Mouse (Mus musculus) kidney, embryonic 16.5 days (tissue): ENCODE results near the gene Ctnnd2. TPM values are rescaled to one million over a fixed set of nuclear protein-coding genes. Genes with fewer than 3 reads are reported as not detected.

Source experiments
- ATAC-seq: fragments of 200-750 bp; cut with Nextera tagmentation; 2 replicates; pipeline ENCODE4 v1.8.0; 2017; ENCODE audit warnings: moderate TSS enrichment; ENCODE audit not compliant: low FRiP score, low TSS enrichment
- H3K27ac ChIP-seq: fragments of 300-500 bp; sonication (generic); 2 replicates; pipeline ENCODE4 v1.5.1; 2014; ENCODE audit warnings: low read length
- H3K27me3 ChIP-seq: fragments of 300-500 bp; sonication (generic); 2 replicates; pipeline ENCODE4 v1.6.1; 2014; ENCODE audit warnings: low read length, control low read depth, mixed read lengths; ENCODE audit not compliant: insufficient read depth
- H3K36me3 ChIP-seq: fragments of 300-500 bp; sonication (generic); 2 replicates; pipeline ENCODE4 v1.6.1; 2014; ENCODE audit warnings: low read length, control low read depth, mixed read lengths; ENCODE audit not compliant: insufficient read depth
- H3K4me1 ChIP-seq: fragments of 300-500 bp; sonication (generic); 2 replicates; pipeline ENCODE4 v1.6.1; 2014; ENCODE audit warnings: low read length, control low read depth, mixed read lengths; ENCODE audit not compliant: insufficient read depth
- H3K4me2 ChIP-seq: fragments of 300-500 bp; sonication (generic); replicated peaks from 2 replicates; pipeline ENCODE4 v1.6.1; 2014; ENCODE audit warnings: low read depth, low read length
- H3K4me3 ChIP-seq: fragments of 300-500 bp; sonication (generic); 2 replicates; pipeline ENCODE4 v1.5.1; 2014; ENCODE audit warnings: mild to moderate bottlenecking, low read length
- H3K9ac ChIP-seq: fragments of 300-500 bp; sonication (generic); replicated peaks from 2 replicates; pipeline ENCODE4 v1.6.1; 2014; ENCODE audit warnings: low read length
- H3K9me3 ChIP-seq: fragments of 300-500 bp; sonication (generic); 2 replicates; pipeline ENCODE4 v1.6.1; 2016; ENCODE audit warnings: low read length, control low read depth
- WGBS: fragments of 180-500 bp; shearing (Covaris S2); extraction: QIAGEN DNeasy Blood & Tissue Kit; methylation state at CpG from one replicate; pipeline ENCODE4 v1.1.7; 2014; 5-methylcytosine and 5-hydroxymethylcytosine counted together
- polyA plus RNA-seq: library from polyadenylated mRNA; unstranded; fragments of >200 nt; fragmentation: Nextera tagmentation; extraction: Ambion mirVana; gene quantifications from 2 replicates; pipeline ENCODE4 v1.2.1, GENCODE M21; 2015

Ctnnd2 gene
- polyA plus RNA-seq, 1 experiment from 2014 or later = 3.6 TPM

- ATAC-seq = no peak
- Histone ChIP-seq H3K4me3 (no peak overlapping the region), H3K4me2 (no peak overlapping the region), H3K36me3 (no peaks in the 10 kb centered on the region), H3K4me1 (no peaks in the 10 kb centered on the region), H3K27ac (no peak overlapping the region), H3K9ac (no peak overlapping the region), H3K27me3 (no peaks in the 10 kb centered on the region), H3K9me3 (no peaks in the 10 kb centered on the region)
- 82% methylated on average over 13 of the region's 13 CpGs for WGBS
These were observed 294.7 kb downstream of the Ctnnd2 start for GRCm38 (mm10) chr15:30466950-30467543.

DNA sequence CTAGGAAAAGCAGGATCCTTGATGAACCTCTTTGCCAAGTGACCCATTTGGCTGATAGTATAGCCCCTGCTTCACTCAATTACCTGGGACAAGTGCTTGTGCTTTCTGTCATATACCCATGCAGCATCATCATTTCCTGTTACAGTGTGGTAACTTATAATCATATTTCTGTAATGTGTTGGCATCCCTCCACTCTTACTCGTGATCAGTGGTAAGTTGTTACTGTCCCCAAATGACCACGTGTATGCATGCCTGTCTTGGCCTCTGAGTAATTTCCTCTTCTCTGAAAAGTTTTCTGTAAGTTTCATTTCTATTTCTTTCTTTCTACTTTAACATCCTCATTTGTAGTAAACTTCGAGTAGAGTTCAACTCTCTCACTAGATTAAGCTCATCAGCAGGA lies 296.4 kb downstream of the Ctnnd2 start:
- Histone ChIP-seq H3K27ac (no peak overlapping the region), H3K4me1 (no peaks in the 10 kb centered on the region), H3K27me3 (no peaks in the 10 kb centered on the region), H3K36me3 (no peaks in the 10 kb centered on the region), H3K4me2 (no peak overlapping the region), H3K9me3 (no peaks in the 10 kb centered on the region), H3K9ac (no peak overlapping the region), H3K4me3 (no peak overlapping the region)
- no peak for ATAC-seq
- WGBS = 87% methylated on average over 3 of the region's 3 CpGs

GRCm38 (mm10) chr15:30471280-30471966 lies 299.0 kb downstream of the Ctnnd2 start:
- Histone ChIP-seq H3K4me2 (no peak overlapping the region), H3K27me3 (no peaks in the 10 kb centered on the region), H3K27ac (no peak overlapping the region), H3K4me3 (no peak overlapping the region), H3K4me1 (no peaks in the 10 kb centered on the region), H3K9ac (no peak overlapping the region), H3K36me3 (no peaks in the 10 kb centered on the region), H3K9me3 (no peaks in the 10 kb centered on the region)
- no peak for ATAC-seq
- 74% methylated on average over 6 of the region's 6 CpGs for WGBS

DNA sequence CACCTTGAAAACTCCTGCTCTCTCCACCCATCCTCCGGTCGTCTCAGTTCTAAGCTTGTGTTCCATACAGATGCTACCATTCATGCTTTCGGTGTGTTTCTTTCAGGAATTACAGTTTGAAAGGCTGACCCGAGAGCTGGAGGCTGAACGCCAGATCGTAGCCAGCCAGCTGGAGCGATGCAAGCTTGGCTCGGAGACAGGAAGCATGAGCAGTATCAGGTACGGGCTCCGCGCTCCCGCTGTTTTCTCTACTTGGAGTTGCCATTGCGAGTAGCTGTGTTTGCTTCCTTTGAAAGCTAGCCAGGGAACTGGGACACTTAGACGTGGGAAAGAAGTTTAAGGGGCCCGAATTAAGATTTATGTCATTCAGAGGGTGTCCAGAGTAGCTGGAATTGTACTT lies 308.3 kb downstream of the Ctnnd2 start:
- no peaks in the 10 kb centered on the region for H3K4me1 ChIP-seq
- no peaks in the 10 kb centered on the region for H3K36me3 ChIP-seq
- no peak overlapping the region for H3K4me3 ChIP-seq
- H3K9ac ChIP-seq = no peak overlapping the region
- WGBS = 62% methylated on average over 15 of the region's 15 CpGs
- H3K27ac ChIP-seq = no peak overlapping the region
- no peaks in the 10 kb centered on the region for H3K27me3 ChIP-seq
- no peaks in the 10 kb centered on the region for H3K9me3 ChIP-seq
- H3K4me2 ChIP-seq = no peak overlapping the region
- ATAC-seq = no peak

GRCm38 (mm10) chr15:30506476-30506875 lies 334.1 kb downstream of the Ctnnd2 start:
- Histone ChIP-seq H3K27ac (no peak overlapping the region), H3K27me3 (no peaks in the 10 kb centered on the region), H3K4me3 (no peak overlapping the region), H3K4me2 (no peak overlapping the region), H3K4me1 (no peaks in the 10 kb centered on the region), H3K36me3 (no peaks in the 10 kb centered on the region), H3K9ac (no peak overlapping the region), H3K9me3 (no peaks in the 10 kb centered on the region)
- ATAC-seq = no peak
- WGBS = 71% methylated on average over 5 of the region's 5 CpGs

DNA sequence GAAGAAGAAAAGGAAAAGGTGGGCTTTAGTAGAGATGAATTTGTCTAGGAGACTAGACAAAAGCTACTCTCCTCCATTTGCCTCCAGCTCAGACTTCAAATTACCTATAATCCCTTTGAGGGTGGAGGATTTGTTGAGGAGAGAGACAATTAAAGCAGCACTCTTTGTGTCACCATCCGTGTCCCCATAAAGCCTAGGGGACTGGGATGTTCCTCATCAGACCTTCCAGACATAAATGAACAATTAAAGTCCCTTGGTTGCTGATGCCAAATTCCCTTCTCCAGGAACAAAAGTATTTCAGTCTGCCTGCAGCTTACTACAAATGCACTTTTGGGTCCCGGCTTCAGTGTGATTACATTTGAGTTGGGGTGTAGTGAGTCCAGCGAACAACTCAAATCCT lies 340.1 kb downstream of the Ctnnd2 start:
- WGBS = 41% methylated on average over 3 of the region's 3 CpGs
- no peak overlapping the region for H3K4me2 ChIP-seq
- H3K9ac ChIP-seq = no peak overlapping the region
- no peaks in the 10 kb centered on the region for H3K4me1 ChIP-seq
- no peaks in the 10 kb centered on the region for H3K27me3 ChIP-seq
- H3K9me3 ChIP-seq = no peaks in the 10 kb centered on the region
- H3K4me3 ChIP-seq = no peak overlapping the region
- H3K36me3 ChIP-seq = no peaks in the 10 kb centered on the region
- no peak for ATAC-seq
- H3K27ac ChIP-seq = no peak overlapping the region

DNA sequence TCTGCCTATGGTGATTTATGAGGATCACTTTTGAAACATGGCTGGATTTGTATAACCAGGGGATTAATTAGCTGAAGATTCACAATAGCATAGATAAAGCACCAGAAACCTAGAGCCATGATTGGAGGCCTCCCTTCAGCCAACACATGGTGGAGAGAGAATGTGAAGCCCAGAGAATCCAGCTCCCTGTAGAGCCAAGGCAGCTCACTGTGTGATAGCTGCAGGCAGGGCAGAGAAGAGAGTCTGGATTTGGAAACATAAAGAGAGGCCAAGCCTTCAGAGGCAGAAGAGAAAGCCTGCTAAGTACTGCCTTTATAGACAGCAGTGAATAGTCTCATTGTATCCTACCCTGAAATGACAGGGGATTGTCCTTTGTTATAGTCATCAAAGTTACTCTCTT lies 340.7 kb downstream of the Ctnnd2 start:
- Histone ChIP-seq H3K36me3 (no peaks in the 10 kb centered on the region), H3K4me2 (no peak overlapping the region), H3K9me3 (no peaks in the 10 kb centered on the region), H3K27me3 (no peaks in the 10 kb centered on the region), H3K4me3 (no peak overlapping the region), H3K4me1 (no peaks in the 10 kb centered on the region), H3K9ac (no peak overlapping the region), H3K27ac (no peak overlapping the region)
- no peak for ATAC-seq

- no peak for ATAC-seq
- 64% methylated on average over 4 of the region's 4 CpGs for WGBS
These were observed 343.0 kb downstream of the Ctnnd2 start for GRCm38 (mm10) chr15:30515425-30515824.

DNA sequence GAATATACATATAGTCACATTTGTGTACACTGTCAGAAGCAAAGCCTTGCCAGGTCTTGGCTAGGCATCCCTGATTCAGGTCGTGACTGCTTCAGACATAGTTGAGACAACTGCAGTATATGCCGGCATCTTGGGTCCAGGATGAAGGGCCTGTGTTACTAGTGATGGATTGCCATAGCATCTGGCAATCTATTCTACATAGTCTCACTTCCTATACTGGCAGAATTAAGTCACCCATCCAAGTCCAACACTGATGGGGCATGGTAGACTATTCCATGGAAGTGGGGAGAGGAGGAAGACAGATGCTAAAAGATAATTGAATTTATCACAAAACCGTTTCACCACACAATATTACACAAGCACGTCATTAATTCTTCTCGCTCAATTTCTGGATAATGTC lies 369.1 kb downstream of the Ctnnd2 start:
- WGBS = 86% methylated on average over 5 of the region's 5 CpGs
- Histone ChIP-seq H3K36me3 (no peaks in the 10 kb centered on the region), H3K4me3 (no peak overlapping the region), H3K9me3 (no peaks in the 10 kb centered on the region), H3K27ac (no peak overlapping the region), H3K4me1 (no peaks in the 10 kb centered on the region), H3K9ac (no peak overlapping the region), H3K4me2 (no peak overlapping the region), H3K27me3 (no peaks in the 10 kb centered on the region)
- ATAC-seq = no peak

More at GRCm38 (mm10) chr15:30515425-30515824, 343.0 kb downstream of the Ctnnd2 start:
- H3K4me3 ChIP-seq = no peak overlapping the region
- no peaks in the 10 kb centered on the region for H3K27me3 ChIP-seq
- H3K9ac ChIP-seq = no peak overlapping the region
- no peak overlapping the region for H3K27ac ChIP-seq
- no peak overlapping the region for H3K4me2 ChIP-seq
- no peaks in the 10 kb centered on the region for H3K36me3 ChIP-seq
- no peaks in the 10 kb centered on the region for H3K4me1 ChIP-seq
- no peaks in the 10 kb centered on the region for H3K9me3 ChIP-seq

GRCm38 (mm10) chr15:30548263-30548662 lies 375.9 kb downstream of the Ctnnd2 start:
- Histone ChIP-seq H3K9ac (no peak overlapping the region), H3K4me3 (no peak overlapping the region), H3K9me3 (no peaks in the 10 kb centered on the region), H3K4me1 (no peaks in the 10 kb centered on the region), H3K27me3 (no peaks in the 10 kb centered on the region), H3K4me2 (no peak overlapping the region), H3K27ac (no peak overlapping the region), H3K36me3 (no peaks in the 10 kb centered on the region)
- WGBS = 91% methylated on average over 4 of the region's 4 CpGs
- no peak for ATAC-seq
